Mouse (Mus musculus): ENCODE data around the gene Frmd4b.

Frmd4b gene

GRCm38 (mm10) chr6:97516941-97517340 is 100.4 kb downstream of the Frmd4b start:
- no peak for TF ChIP-seq GATA4 (IDR thresholded peaks at IDR 0.05; ENCODE audit: insufficient replicate concordance, low read length)

GRCm38 (mm10) chr6:97510771-97511170 is 106.6 kb downstream of the Frmd4b start:
- no peak for TF ChIP-seq GATA4 (IDR thresholded peaks at IDR 0.05; ENCODE audit: insufficient replicate concordance, low read length)

DNA sequence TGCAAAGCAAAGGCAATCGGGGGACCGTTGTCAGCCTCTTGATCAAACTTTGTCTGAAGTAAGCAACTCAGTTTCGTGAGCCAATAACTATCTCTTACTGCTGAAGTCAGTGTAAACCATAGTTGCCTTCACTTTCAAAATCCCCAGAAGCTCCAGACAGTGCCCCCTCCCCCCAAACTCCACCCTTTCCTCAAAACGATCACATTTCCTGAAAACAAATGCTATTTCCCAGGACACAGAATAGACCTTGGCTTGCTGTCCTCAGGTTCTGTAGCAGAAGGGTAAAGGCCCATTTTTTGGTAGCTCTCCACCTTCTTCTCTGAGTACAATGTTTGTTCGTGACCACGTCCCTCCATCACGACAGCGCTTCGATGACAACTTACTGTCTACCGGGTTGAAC is 107.9 kb downstream of the Frmd4b start:
- no peak for TF ChIP-seq GATA4 (IDR thresholded peaks at IDR 0.05; ENCODE audit: insufficient replicate concordance, low read length)

- no peak for TF ChIP-seq GATA4 (IDR thresholded peaks at IDR 0.05; ENCODE audit: insufficient replicate concordance, low read length)
Observed at GRCm38 (mm10) chr6:97508480-97508879, 108.9 kb downstream of the Frmd4b start.

DNA sequence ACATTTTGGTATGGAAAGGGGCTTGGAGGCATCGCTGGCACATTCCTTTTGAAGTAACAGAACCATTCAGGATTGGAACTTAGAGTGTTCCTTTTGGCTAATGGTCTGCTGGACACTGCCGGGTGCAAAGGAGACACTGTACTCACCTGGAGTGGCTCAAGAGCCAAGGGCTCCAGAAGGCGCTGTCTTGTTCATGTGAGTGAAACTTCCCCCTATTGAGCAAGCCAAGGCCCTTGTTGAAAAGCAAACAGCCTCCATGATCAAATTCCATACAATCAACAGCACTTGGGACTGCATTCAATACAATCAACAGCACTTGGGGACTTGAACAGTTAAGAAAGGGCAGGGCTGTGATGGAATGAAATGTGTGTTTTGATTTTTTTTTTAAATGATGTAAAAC is 109.4 kb downstream of the Frmd4b start:
- no peak for TF ChIP-seq GATA4 (IDR thresholded peaks at IDR 0.05; ENCODE audit: insufficient replicate concordance, low read length)

- peak; percentile 11; the same call in 1 of the 2 replicates for TF ChIP-seq GATA4 (IDR thresholded peaks at IDR 0.05; ENCODE audit: insufficient replicate concordance, low read length)
Observed at GRCm38 (mm10) chr6:97506141-97506650, 111.1 kb downstream of the Frmd4b start.

DNA sequence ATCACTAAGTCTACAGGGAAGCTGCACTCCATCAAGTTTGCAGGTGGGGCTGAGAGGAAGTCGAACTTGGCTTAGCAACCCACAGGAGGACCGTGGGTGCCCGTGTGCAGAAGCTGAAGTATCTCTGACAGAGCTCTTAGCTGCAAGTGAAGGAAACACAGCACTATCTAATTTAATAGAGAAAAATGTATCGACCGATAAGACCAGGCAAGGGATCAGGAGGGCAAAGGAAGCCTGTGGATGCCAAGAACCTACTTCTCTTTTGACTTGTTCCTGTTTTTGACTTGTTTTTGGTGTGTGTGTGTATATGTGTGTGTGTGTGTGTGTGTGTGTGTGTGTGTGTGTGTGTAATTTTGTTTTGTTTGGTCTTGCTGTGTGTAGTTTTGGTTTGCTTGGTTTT is 112.7 kb downstream of the Frmd4b start:
- peak; percentile 78 for TF ChIP-seq GATA4 (IDR thresholded peaks at IDR 0.05; ENCODE audit: insufficient replicate concordance, low read length)

GRCm38 (mm10) chr6:97501000-97501399 is 116.3 kb downstream of the Frmd4b start:
- TF ChIP-seq GATA4 (IDR thresholded peaks at IDR 0.05; ENCODE audit: insufficient replicate concordance, low read length): no peak

DNA sequence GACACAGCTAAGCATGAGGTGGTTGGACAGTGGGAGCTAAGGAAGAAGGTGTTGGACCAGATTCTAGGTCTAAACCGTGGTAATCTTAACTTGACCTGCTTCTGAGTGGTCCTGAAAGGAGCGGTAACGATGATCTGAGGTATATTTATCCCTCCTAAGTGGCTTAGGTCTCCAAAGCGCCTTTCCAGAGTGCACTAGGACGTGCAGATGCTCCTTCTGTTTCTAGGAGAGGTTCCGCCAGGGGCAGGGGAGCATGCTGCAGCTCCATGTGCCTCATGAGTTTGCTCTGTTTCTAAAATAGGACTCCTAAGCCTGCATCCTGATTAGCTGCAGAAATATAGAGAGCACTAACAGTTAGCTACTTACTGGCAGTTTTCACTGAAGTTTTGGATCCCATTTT is 117.1 kb downstream of the Frmd4b start:
- TF ChIP-seq GATA4 (IDR thresholded peaks at IDR 0.05; ENCODE audit: insufficient replicate concordance, low read length): no peak

GRCm38 (mm10) chr6:97496002-97496401 is 121.3 kb downstream of the Frmd4b start:
- TF ChIP-seq GATA4 (IDR thresholded peaks at IDR 0.05; ENCODE audit: insufficient replicate concordance, low read length): no peak

- TF ChIP-seq GATA4 (IDR thresholded peaks at IDR 0.05; ENCODE audit: insufficient replicate concordance, low read length): no peak
Observed at GRCm38 (mm10) chr6:97491065-97491464, 126.3 kb downstream of the Frmd4b start.

DNA sequence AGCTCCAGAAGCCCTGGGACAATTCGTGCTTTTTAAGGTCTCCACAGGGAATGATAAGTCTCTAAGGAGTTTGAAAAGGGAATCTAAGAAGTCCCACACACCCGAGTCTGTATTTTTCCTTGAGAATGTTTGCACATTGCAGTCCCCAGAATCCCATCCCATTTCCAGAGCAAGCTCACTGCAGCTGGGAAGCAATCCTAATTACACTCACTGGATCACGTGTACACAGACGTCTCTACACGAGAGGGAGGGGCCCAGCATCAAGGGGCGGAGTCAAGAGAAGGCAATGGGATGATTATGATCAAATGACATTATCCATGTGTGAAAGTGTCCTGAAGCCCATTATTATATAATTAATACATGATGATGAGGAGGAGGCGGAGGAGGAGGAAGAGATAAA is 128.5 kb downstream of the Frmd4b start:
- TF ChIP-seq GATA4 (IDR thresholded peaks at IDR 0.05; ENCODE audit: insufficient replicate concordance, low read length): no peak

DNA sequence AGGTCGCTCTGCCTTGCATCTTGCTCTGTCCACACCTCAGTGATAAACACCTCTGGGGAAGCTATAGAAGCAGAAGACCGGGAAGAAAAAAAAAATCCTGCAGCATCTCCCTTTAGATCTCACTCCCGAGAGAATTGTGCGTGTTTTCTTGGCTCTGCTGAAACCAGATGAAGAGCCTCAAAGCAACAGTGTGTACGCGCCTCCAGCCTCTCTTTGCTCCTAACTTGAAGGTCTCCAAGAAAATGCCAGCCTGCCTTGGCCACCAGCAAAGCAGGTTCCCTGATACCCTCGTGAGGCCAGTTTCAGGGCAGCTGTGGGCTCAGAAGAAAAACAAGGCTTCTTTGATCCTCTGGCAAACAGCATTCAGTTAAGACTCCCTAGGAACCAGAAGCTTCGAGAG is 129.1 kb downstream of the Frmd4b start:
- TF ChIP-seq GATA4 (IDR thresholded peaks at IDR 0.05; ENCODE audit: insufficient replicate concordance, low read length): no peak

DNA sequence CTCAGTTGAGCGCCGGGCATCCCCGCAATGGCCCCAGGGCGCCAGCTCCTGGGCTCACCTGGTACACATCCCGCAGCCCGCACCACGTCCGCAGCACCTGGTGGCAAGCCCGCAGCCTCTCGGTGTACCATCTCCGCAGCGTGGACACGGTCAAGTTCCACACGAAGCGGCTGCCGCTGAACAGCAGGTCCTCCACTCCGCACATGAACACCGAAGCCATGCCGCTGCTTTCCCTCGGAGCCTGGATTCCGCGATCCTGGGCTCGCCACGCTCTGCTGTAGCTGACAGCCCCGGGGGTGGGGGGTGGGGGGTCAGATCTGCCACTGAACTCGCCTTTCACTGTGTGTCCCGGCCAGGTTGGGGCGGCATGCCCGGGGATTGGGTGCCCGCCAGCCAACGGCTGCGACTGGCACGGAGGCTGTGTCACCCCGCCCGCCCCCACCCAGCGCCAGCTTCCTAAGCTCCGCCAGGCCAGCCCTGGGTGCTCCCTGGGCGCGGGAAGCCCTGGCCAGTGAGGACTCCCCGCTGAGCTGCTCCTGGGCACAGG is 129.7 kb downstream of the Frmd4b start:
- no peak for TF ChIP-seq GATA4 (IDR thresholded peaks at IDR 0.05; ENCODE audit: insufficient replicate concordance, low read length)

DNA sequence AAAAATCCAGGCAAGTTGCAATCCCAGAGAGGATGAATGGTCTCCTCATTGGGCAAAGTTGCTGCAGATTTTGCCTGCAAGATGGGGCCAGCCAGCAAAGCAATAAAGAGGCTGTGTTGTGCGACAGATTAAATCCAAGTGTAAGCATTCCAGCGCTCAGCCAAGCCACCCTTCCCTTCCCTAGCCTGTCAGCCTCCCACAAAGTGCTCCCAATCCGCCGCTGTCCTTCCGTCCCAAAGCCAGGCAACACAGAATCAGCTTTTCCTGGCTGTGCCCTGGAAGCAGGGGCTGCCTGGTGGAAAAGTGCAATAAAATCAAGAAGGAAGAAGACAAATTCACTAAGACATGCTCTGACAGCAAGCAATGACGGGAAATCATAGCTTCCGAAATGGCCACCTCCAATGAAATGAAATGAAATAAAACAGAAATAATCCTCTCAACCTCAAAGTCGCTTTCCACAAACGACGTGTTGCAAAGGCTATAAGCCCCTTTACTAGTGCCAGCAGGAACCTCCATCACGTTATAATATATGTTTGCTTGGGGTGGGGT is 130.5 kb downstream of the Frmd4b start:
- no peak for TF ChIP-seq GATA4 (IDR thresholded peaks at IDR 0.05; ENCODE audit: insufficient replicate concordance, low read length)

DNA sequence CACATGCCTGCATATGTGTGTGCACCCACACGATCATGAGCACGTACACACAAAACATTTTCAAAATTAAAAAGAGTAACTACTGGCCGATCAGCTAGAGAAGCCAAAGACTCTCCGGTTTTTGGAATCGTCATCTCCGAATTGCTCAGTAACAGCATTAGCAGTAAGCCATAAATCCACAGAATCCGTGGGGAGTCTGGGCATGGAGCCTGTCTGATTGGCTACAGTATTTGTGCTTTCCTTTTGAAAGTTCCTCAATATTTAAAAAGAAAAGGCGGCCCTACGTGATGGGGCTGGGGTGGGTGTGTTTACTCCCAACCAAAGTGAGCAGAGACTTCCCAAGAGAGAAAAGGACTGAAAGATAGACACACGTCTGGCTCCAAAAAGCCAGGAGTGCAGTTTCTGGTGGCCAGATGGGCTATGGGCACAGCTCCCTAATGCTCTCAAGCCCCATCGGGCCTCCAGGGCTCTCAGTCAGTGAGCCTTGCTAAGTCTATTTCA is 131.4 kb downstream of the Frmd4b start:
- TF ChIP-seq GATA4 (IDR thresholded peaks at IDR 0.05; ENCODE audit: insufficient replicate concordance, low read length): no peak

GRCm38 (mm10) chr6:97481912-97482311 is 135.4 kb downstream of the Frmd4b start:
- TF ChIP-seq GATA4 (IDR thresholded peaks at IDR 0.05; ENCODE audit: insufficient replicate concordance, low read length): no peak
